Mouse (Mus musculus) MEL (cell line): Measurements from ENCODE around the gene Triobp.

Source experiments
- CTCF ChIP-seq, 3 experiments: IDR thresholded peaks in 2 of 3; conservative IDR thresholded peaks in 1 of 3; 2 replicates each; pipeline ENCODE4 v1.5.1; 2011 to 2012; ENCODE audit warnings: low read length in 3 of 3, low read depth in 2 of 3, mild to moderate bottlenecking in 2 of 3, improper control_type of control experiment in 1 of 3, inconsistent platforms in 1 of 3, mixed read lengths in 1 of 3, moderate library complexity in 1 of 3; ENCODE audit not compliant: control insufficient read depth in 1 of 3, insufficient read depth in 1 of 3, poor library complexity in 1 of 3, severe bottlenecking in 1 of 3
- MAZ ChIP-seq: IDR thresholded peaks from 2 replicates; pipeline ENCODE4 v1.6.1; 2012; ENCODE audit warnings: low read depth, mild to moderate bottlenecking, inconsistent platforms, low read length, improper control_type of control experiment
- POLR2A ChIP-seq, 2 experiments: IDR thresholded peaks; 2 replicates each; pipeline ENCODE4 v1.6.1; 2011 to 2012; ENCODE audit warnings: low read length in 2 of 2, mild to moderate bottlenecking in 2 of 2, control low read depth in 1 of 2, improper control_type of control experiment in 1 of 2, low read depth in 1 of 2, moderate library complexity in 1 of 2; ENCODE audit not compliant: control insufficient read depth in 1 of 2, insufficient read depth in 1 of 2, poor library complexity in 1 of 2

- no peak for TF ChIP-seq POLR2A (IDR thresholded peaks at IDR 0.05; ENCODE audit: control insufficient read depth in 1 of 2, insufficient read depth in 1 of 2, low read depth in 1 of 2, low read length in 2 of 2, poor library complexity in 1 of 2)
- TF ChIP-seq MAZ, result no peak
- TF ChIP-seq CTCF (IDR thresholded peaks at IDR 0.05 in 2 of 3, conservative IDR thresholded peaks at IDR 0.05 in 1 of 3; ENCODE audit: control insufficient read depth in 1 of 3, insufficient read depth in 1 of 3, low read depth in 2 of 3, low read length in 3 of 3, poor library complexity in 1 of 3, severe bottlenecking in 1 of 3), result no peak
Measured at GRCm38 (mm10) chr15:79013382-79013781, 65.9 kb downstream of the Triobp start.
